Mouse (Mus musculus): ENCODE data around the gene D10Jhu81e. TPM values are rescaled to one million over a fixed set of nuclear protein-coding genes. Genes with fewer than 3 reads are reported as not detected.

The D10Jhu81e gene
- polyA plus RNA-seq (2021; fragmentation: Nextera tagmentation) = 78.6 and 86.8 TPM in 2 replicates
- long read RNA-seq, experiment 1, transcript D10Jhu81e-201 (7 exons, 1,378 nt) = major isoform, 106 of 124 reads
- long read RNA-seq, experiment 1, partial matches to known transcripts = 13 of 124 reads
- long read RNA-seq, experiment 1, other reads (novel, unspliced or antisense) = 2 of 124 reads
- long read RNA-seq, experiment 2, transcript D10Jhu81e-201 (7 exons, 1,378 nt) = major isoform, 29 of 29 reads
- long read RNA-seq, experiment 2, partial matches to known transcripts = 0 of 29 reads
- long read RNA-seq, experiment 2, other reads (novel, unspliced or antisense) = 0 of 29 reads

DNA sequence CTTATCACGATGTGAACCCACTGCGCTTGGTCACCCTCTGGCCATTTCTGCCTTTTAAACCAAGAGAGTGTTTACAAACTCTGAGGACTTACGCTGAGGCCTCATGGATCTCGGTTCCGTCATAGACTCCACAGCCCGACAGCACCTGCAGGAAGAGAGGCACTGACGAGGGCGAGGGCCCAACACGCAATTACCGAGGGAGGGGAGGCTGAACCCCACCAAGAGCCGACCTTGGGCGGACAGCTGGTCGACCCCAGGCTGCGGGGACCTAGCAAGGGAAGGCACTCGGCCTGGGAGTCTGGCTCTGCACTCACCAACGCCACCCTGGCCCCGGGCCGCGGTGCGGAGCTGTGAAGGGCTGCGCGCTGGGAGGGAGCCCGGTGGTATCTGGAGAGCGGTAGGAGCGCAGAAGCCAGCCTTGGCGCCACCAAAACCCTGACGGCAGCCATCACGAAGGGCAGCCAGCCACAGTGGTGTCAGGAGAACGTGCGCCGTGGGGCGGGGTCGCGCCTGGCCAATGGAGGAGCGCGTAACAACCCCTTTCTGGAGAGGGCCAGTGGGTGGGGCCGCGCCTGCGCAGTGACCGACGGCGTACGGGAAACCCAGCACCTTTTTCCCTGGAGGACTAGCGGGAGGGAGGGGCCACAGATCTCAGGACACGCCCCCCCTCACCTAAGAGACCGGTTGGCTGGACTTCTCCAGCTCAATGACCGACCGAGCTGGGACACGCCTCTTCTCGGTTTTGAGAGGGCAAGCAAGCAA lies at the start of gene D10Jhu81e:
D10Jhu81e (minus strand) TSS at position 502 of the 762 bp plus-strand sequence.

DNA sequence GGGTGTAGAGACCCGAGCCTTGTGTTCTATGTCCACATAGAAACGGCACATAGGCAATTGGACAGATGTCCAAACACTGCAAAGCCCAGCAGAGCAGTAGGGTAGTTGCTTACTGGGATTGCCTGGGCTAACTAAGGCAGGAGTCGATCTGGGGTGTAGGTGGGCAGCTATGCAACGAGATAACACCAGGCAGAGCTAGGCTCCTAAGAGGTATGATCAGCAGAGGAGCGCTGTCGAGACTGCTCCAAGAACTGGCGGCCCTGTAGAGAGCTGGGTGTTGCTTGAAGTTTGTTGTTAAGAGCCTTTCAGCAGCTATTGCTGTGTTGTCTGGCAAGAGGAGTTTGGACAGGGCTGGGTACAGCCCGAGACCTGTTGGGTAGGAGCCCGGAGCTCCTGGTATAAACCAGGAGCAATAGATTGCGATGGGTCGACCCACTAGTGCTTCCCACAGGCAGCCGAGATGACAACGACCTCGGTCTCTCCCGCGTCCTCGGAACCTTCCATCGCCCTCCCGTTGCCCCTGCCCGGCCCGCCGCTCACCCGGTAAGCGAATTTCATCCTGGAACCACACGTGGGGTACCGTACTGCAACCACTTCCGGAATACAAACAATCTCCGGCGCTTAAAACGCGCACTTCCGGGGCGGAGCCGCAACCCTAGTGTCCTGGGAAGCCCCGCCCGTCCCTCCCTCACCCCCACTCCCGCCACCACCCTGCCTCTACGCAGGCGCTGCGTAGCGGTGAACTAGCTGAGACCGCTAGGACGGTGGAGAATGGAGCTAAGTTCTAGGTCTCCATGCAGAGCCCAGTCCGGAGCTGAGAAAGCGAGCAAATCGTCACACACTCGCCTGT lies 15.2 kb upstream of the D10Jhu81e start, which contains the start of gene Pwp2:
Pwp2 (minus strand) TSS at position 619 of the 850 bp plus-strand sequence.

Other genes starting within 250 kb of the D10Jhu81e start
- 5.7 and 6.1 TPM in 2 replicates for gene Trpm2, start 199.2 kb downstream of the D10Jhu81e start, polyA plus RNA-seq (2021; fragmentation: Nextera tagmentation)
- gene 1810043G02Rik, start 191.3 kb downstream of the D10Jhu81e start, polyA plus RNA-seq (2021; fragmentation: Nextera tagmentation) = 52.6 and 57.3 TPM in 2 replicates
- gene Pfkl, start 159.7 kb downstream of the D10Jhu81e start, polyA plus RNA-seq (2021; fragmentation: Nextera tagmentation) = 99.5 and 116 TPM in 2 replicates
- 0.82 and 1.2 TPM in 2 replicates for gene Dnmt3l, start 127.8 kb downstream of the D10Jhu81e start, polyA plus RNA-seq (2021; fragmentation: Nextera tagmentation)
- not detected in 2 replicates for gene Aire, start 126.2 kb downstream of the D10Jhu81e start, polyA plus RNA-seq (2021; fragmentation: Nextera tagmentation)
- gene Icosl, start 100.5 kb downstream of the D10Jhu81e start, polyA plus RNA-seq (2021; fragmentation: Nextera tagmentation) = 1.9 and 2.5 TPM in 2 replicates
- 9.8 and 10.9 TPM in 2 replicates for gene Pwp2, start 15.4 kb upstream of the D10Jhu81e start, polyA plus RNA-seq (2021; fragmentation: Nextera tagmentation)
- 4.3 and 4.9 TPM in 2 replicates for gene Trappc10, start 74.9 kb upstream of the D10Jhu81e start, polyA plus RNA-seq (2021; fragmentation: Nextera tagmentation)
- gene Agpat3, start 182.7 kb upstream of the D10Jhu81e start, polyA plus RNA-seq (2021; fragmentation: Nextera tagmentation) = 25.0 and 27.3 TPM in 2 replicates
- 282 and 306 TPM in 2 replicates for gene Rrp1, start 243.3 kb upstream of the D10Jhu81e start, polyA plus RNA-seq (2021; fragmentation: Nextera tagmentation)

Measured in layer of hippocampus, adult 6 months (tissue).